Mouse (Mus musculus) ES-Bruce4 (cell line): ENCODE results near the gene Ppp2r5b.

Source experiments
- CTCF ChIP-seq: IDR thresholded peaks from one replicate; pipeline ENCODE4 v1.8.1; 2011; ENCODE audit warnings: low read depth, low read length
- EP300 ChIP-seq: IDR thresholded peaks from 2 replicates; pipeline ENCODE4 v1.6.1; 2011; ENCODE audit warnings: low read depth, low read length; ENCODE audit not compliant: insufficient read depth
- POLR2A ChIP-seq: IDR thresholded peaks from one replicate; pipeline ENCODE4 v1.8.1; 2011; ENCODE audit warnings: low read length; ENCODE audit not compliant: insufficient read depth

GRCm38 (mm10) chr19:6235084-6236052, at the start of gene Ppp2r5b:
- TF ChIP-seq POLR2A, result no peak
- no peak for TF ChIP-seq EP300
- TF ChIP-seq CTCF, result peak; percentile 38
